Mouse (Mus musculus) heart, adult 2 months (tissue): ENCODE results near the gene Nhsl1. TPM values are rescaled to one million over a fixed set of nuclear protein-coding genes. Genes with fewer than 3 reads are reported as not detected.

ENCODE experiments used
- DNase-seq, 2 experiments: peaks; one replicate each; pipeline ENCODE4 v3.0.0; 2021
- H3K27ac ChIP-seq: fragments of 200-600 bp; 2 replicates; pipeline ENCODE4 v1.8.1; 2022
- H3K27me3 ChIP-seq: fragments of 200-500 bp; 2 replicates; pipeline ENCODE4 v1.6.1; 2012; ENCODE audit warnings: mild to moderate bottlenecking, low read length, inconsistent platforms, mixed read lengths; ENCODE audit not compliant: control insufficient read depth, insufficient read depth
- H3K36me3 ChIP-seq: fragments of 200-500 bp; 2 replicates; pipeline ENCODE4 v1.6.1; 2012; ENCODE audit warnings: low read length, inconsistent platforms; ENCODE audit not compliant: control insufficient read depth, insufficient read depth
- H3K4me1 ChIP-seq: fragments of 200-500 bp; 2 replicates; pipeline ENCODE4 v1.6.1; 2011; ENCODE audit warnings: low read length; ENCODE audit not compliant: control insufficient read depth, insufficient read depth
- H3K4me3 ChIP-seq: fragments of 200-600 bp; 2 replicates; pipeline ENCODE4 v1.8.1; 2022
- H3K79me2 ChIP-seq: fragments of 200-500 bp; replicated peaks from 2 replicates; pipeline ENCODE4 v1.6.1; 2012; ENCODE audit warnings: mild to moderate bottlenecking, inconsistent platforms, low read length, moderate library complexity, mixed read lengths; ENCODE audit not compliant: control insufficient read depth, insufficient read depth
- H3K9ac ChIP-seq: fragments of 200-500 bp; 2 replicates; pipeline ENCODE4 v1.6.1; 2012; ENCODE audit warnings: low read depth, mild to moderate bottlenecking, control low read depth, inconsistent platforms, low read length, mixed read lengths
- CTCF ChIP-seq: fragments of 200-600 bp; IDR thresholded peaks from 2 replicates; pipeline ENCODE4 v1.8.1; 2022; ENCODE audit warnings: antibody characterized with exemption, mild to moderate bottlenecking, moderate library complexity
- EP300 ChIP-seq: fragments of 200-500 bp; IDR thresholded peaks from 2 replicates; pipeline ENCODE4 v1.6.1; 2011; ENCODE audit warnings: low read depth, low read length, control low read depth; ENCODE audit not compliant: insufficient read depth
- POLR2A ChIP-seq: fragments of 200-500 bp; IDR thresholded peaks from 2 replicates; pipeline ENCODE4 v1.6.1; 2011; ENCODE audit warnings: mild to moderate bottlenecking, low read depth, low read length, control low read depth; ENCODE audit not compliant: insufficient read depth
- WGBS: fragments of 180-500 bp; shearing (Covaris S2); methylation state at CpG from one replicate; pipeline ENCODE4 v1.1.7; 2018; 5-methylcytosine and 5-hydroxymethylcytosine counted together
- intact Hi-C: fragments of 180-260 bp; cut with DNase I; formaldehyde crosslinking; loops from one replicate; pipeline ENCODE4 v1.15.1; 2025
- long read RNA-seq: library from polyadenylated mRNA; stranded (forward); transcript quantifications from one replicate; pipeline ENCODE4 v2.0.0, GENCODE M21; 2021
- polyA plus RNA-seq: library from polyadenylated mRNA; depleted of rRNA; stranded (reverse); fragments of >200 nt; gene quantifications from 2 replicates; pipeline ENCODE4 v1.2.3, GENCODE M21; 2012; rRNA removed
- total RNA-seq, 2 experiments: library from RNA; stranded (reverse); gene quantifications; 2 replicates each; pipeline ENCODE4 v1.2.3; 2021

The Nhsl1 gene
- total RNA-seq (10 to 100 TPM; 15.8 to 17.4 TPM), polyA plus RNA-seq (6.8 and 9.8 TPM in 2 replicates)
- long read RNA-seq, partial matches to known transcripts, result 4 of 4 reads
- long read RNA-seq, other reads (novel, unspliced or antisense), result 0 of 4 reads

DNA sequence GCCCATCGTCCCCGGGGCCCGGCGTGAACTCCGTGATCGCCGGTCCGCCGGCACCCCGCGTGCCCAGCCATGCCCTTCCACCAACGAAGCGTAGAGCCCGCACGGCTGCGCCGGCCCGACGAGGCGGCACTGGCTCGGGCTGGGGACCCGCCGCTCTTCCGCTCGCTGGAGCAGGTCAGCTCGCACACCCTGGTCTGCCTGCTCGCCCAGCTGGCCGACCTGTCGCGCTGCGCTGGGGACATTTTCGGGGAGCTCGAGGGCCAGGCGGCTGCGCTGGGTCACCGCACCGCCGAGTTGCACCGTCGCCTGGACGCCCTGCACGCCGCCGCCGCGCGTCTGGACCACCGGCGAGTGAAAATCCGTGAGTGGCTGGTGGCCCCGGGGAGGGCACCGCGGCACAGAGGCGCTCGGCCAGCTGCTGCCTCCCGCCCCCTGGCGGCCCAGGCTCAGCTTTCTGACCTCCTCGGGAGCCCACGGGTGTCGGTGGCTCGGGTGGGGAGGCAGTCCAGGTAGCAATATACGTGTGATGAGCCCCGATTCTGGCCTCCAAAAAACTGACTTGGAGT, at the start of gene Nhsl1:
TSS of gene Nhsl1 (plus strand) at position 70 of the 566 bp plus-strand sequence.
- intact Hi-C loops, result loop anchor here (2.0 to 5.0 kb wide), 3 partner anchors 70 to 210 kb away; no protein-coding TSS in a partner anchor
- DNase-seq, result peak; percentile 79 to 85
- no peaks in the 10 kb centered on the region for H3K79me2 ChIP-seq
- no peaks in the 10 kb centered on the region for H3K36me3 ChIP-seq
- H3K4me3 ChIP-seq, result peak within 1 kb of the TSS; percentile 90
- TF ChIP-seq CTCF (peak; percentile 85), EP300 (no peak)
- peak within 1 kb of the TSS; percentile 71 for H3K27ac ChIP-seq
- peak within 1 kb of the TSS; percentile 86 for H3K9ac ChIP-seq
- H3K27me3 ChIP-seq, result no peaks in the 10 kb centered on the region
- WGBS, result under 1% methylated on average over 63 of the region's 63 CpGs
- no peaks in the 10 kb centered on the region for H3K4me1 ChIP-seq

DNA sequence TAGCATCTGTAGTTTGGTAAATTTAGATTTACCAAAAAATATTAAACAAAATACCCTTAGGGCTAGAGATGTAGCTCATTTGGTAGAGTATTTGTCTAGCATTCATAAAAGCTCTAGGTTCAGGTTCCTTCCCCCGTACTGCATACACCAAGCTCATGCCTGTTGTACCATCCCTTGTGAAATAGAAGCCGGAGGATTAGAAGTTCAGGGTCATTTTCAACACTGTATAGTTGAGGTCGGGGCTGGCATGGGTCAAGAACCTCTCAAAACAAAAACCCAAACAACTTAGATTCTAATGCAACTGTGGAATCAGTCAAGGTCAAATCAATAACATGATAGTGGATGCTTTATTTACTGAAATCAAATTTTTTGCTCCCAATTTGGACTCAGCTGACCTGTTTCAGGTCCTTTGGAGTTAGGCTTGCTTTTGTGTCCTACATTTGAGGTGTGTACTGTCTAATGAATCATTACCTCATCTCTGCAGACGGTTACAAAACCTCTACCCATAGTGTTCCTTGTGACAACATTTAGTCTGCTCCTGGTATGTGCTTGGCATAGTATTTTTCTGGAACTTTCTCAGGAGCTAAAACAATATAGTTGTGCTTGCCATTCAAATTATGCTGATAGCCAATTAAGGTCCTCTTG, 42.6 kb upstream of the Nhsl1 start:
- Histone ChIP-seq H3K36me3 (no peaks in the 10 kb centered on the region), H3K79me2 (no peaks in the 10 kb centered on the region), H3K9ac (no peak overlapping the region), H3K4me1 (no peaks in the 10 kb centered on the region), H3K27me3 (no peaks in the 10 kb centered on the region), H3K4me3 (no peak overlapping the region), H3K27ac (no peak overlapping the region)
- 78% methylated on average over 4 of the region's 4 CpGs for WGBS
- no peak for DNase-seq
- TF ChIP-seq CTCF (no peak), POLR2A (no peak), EP300 (no peak)
- intact Hi-C loops, result no loop called here

DNA sequence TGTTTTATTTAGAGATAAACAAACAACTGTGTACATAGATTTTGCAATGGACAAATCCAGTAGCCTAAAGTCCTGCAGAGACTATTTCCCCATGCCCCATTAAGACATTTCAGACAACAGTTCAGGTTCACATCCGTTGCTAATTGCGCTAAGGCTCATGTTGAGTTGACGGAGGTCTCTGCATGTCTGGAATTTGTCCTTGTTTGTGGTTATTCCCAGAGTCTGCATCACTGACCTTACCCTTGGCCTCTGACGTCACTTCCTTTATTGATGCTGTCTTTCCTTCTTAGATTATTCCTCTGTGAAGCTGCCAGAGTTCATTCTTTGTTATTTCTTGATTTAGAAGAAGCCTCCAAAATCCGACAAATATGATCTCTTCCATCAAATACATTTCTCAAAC, 34.8 kb upstream of the Nhsl1 start:
- Histone ChIP-seq H3K36me3 (no peaks in the 10 kb centered on the region), H3K9ac (no peak overlapping the region), H3K4me1 (no peaks in the 10 kb centered on the region), H3K27ac (no peak overlapping the region), H3K79me2 (no peaks in the 10 kb centered on the region), H3K27me3 (no peaks in the 10 kb centered on the region), H3K4me3 (no peak overlapping the region)
- TF ChIP-seq CTCF (no peak), EP300 (no peak), POLR2A (no peak)
- intact Hi-C loops, result no loop called here
- 50% methylated on average over 5 of the region's 5 CpGs for WGBS
- DNase-seq, result no peak

DNA sequence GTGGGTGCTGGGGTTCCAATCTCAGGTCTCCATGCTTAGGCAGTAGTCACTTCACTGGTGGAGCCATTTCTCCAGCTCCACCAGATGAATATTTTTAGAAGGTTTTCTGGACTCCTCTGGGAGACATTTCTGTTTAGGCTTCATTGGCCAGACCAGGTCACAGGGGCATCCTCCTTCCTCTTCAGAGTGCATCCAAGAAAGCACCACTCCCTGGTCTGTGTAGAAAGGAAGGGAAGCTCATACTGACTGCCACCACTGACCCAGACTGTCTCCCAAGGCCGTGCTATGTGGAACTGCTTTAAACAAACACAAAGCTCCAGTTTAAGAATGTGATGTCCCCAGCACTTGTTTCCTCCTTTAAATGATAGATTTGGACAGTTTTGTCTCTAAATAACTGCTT, 29.3 kb upstream of the Nhsl1 start:
- Histone ChIP-seq H3K4me1 (no peaks in the 10 kb centered on the region), H3K4me3 (no peak overlapping the region), H3K27me3 (no peaks in the 10 kb centered on the region), H3K9ac (no peak overlapping the region), H3K79me2 (no peaks in the 10 kb centered on the region), H3K36me3 (no peaks in the 10 kb centered on the region), H3K27ac (no peak overlapping the region)
- intact Hi-C loops, result no loop called here
- peak in 1 of 2 experiments; percentile 23 for DNase-seq
- 23% methylated on average over 1 of the region's 1 CpGs for WGBS
- TF ChIP-seq POLR2A, result no peak
- TF ChIP-seq CTCF, result no peak
- TF ChIP-seq EP300, result no peak

DNA sequence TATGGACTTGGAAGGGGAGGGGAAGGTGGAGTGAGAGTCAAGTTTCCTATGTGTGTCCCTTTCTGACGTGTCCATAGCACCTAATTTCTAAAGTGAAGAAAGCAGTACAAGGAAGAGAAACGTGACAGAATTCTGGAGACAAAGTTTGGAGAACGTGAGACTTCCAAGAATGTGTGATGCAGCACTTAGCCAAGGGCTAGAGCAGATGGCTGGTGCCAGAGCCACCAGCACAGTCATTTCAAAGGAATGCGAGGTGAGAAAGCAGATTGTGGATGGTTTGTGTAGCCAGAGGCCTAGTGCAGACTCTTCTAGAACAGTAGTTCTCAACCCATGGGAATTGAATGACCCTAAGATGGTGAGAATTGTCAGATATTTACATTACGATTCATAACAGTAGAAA, 13.7 kb upstream of the Nhsl1 start:
- Histone ChIP-seq H3K27me3 (no peaks in the 10 kb centered on the region), H3K79me2 (no peaks in the 10 kb centered on the region), H3K4me3 (no peak overlapping the region), H3K9ac (no peak overlapping the region), H3K4me1 (no peaks in the 10 kb centered on the region; the same call in 1 of the 2 replicates), H3K27ac (no peak overlapping the region), H3K36me3 (no peaks in the 10 kb centered on the region)
- no peak for TF ChIP-seq POLR2A
- 61% methylated on average over 5 of the region's 5 CpGs for WGBS
- intact Hi-C loops, result no loop called here
- no peak for DNase-seq

DNA sequence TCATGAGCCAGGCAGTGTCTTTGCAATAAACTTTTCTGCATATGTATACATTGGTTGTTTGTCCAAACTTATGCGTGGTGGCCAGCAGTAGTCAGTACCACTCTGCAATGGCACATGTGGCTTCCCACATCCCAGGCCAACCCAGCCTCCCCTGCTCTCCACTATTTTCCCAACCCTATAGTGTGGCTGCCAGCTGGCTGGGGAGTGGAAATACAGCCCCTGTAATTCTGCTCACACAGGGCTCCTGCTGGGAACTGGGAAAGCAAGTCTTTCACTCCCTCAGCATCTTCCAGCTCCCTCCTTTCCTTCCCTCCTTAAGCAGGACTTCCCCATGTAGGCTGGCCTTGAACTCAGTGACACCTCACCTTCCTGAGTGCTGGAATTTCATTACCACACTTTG, 3.7 kb upstream of the Nhsl1 start:
- intact Hi-C loops, result loop anchor here (5.0 kb wide), 1 partner anchor 78 kb away; no protein-coding TSS in a partner anchor
- Histone ChIP-seq H3K9ac (no peak overlapping the region), H3K36me3 (no peaks in the 10 kb centered on the region), H3K27ac (no peak overlapping the region), H3K79me2 (no peaks in the 10 kb centered on the region), H3K4me3 (no peak overlapping the region), H3K4me1 (no peaks in the 10 kb centered on the region), H3K27me3 (no peaks in the 10 kb centered on the region)
- no peak for DNase-seq
- TF ChIP-seq POLR2A (no peak), EP300 (no peak), CTCF (no peak)
- 92% methylated on average over 1 of the region's 1 CpGs for WGBS
